Mouse (Mus musculus): ENCODE results near the gene Eif4b.

- TF ChIP-seq CTCF (IDR thresholded peaks at IDR 0.05; ENCODE audit: low read depth) (no peak), EP300 (optimal IDR thresholded peaks at IDR 0.05) (no peak)
Observed at GRCm38 (mm10) chr15:102070476-102071467, 2.8 kb upstream of the Eif4b start.
